Mouse (Mus musculus) heart, postnatal 0 days (tissue): ENCODE results near the gene Mat1a. TPM values are rescaled to one million over a fixed set of nuclear protein-coding genes. Genes with fewer than 3 reads are reported as not detected.

ENCODE experiments used
- ATAC-seq: fragments of 200-750 bp; cut with Nextera tagmentation; 2 replicates; pipeline ENCODE4 v1.8.0; 2017; ENCODE audit warnings: low read depth, moderate number of reproducible peaks, moderate library complexity; ENCODE audit not compliant: insufficient read depth
- DNase-seq: peaks from one replicate; pipeline ENCODE4 v3.0.0-alpha.2; 2016; ENCODE audit warnings: low spot score
- H3K27ac ChIP-seq: fragments of 300-500 bp; sonication (generic); 2 replicates; pipeline ENCODE4 v1.5.1; 2014; ENCODE audit warnings: low read depth, mild to moderate bottlenecking
- H3K27me3 ChIP-seq: fragments of 300-500 bp; sonication (generic); 2 replicates; pipeline ENCODE4 v1.6.1; 2014; ENCODE audit warnings: low read length, mixed read lengths; ENCODE audit not compliant: control insufficient read depth, insufficient read depth
- H3K36me3 ChIP-seq: fragments of 300-500 bp; sonication (generic); replicated peaks from 2 replicates; pipeline ENCODE4 v1.6.1; 2014; ENCODE audit warnings: low read length, mixed read lengths; ENCODE audit not compliant: control insufficient read depth, insufficient read depth
- H3K4me1 ChIP-seq: fragments of 300-500 bp; sonication (generic); 2 replicates; pipeline ENCODE4 v1.6.1; 2014; ENCODE audit warnings: antibody characterized with exemption; ENCODE audit not compliant: control insufficient read depth, insufficient read depth
- H3K4me2 ChIP-seq: fragments of 300-500 bp; sonication (generic); 2 replicates; pipeline ENCODE4 v1.6.1; 2014; ENCODE audit warnings: low read depth, mild to moderate bottlenecking, low read length, moderate library complexity
- H3K4me3 ChIP-seq: fragments of 300-500 bp; sonication (generic); 2 replicates; pipeline ENCODE4 v1.5.1; 2014; ENCODE audit warnings: low read depth, low read length
- H3K9ac ChIP-seq: fragments of 300-500 bp; sonication (generic); replicated peaks from 2 replicates; pipeline ENCODE4 v1.6.1; 2014; ENCODE audit warnings: low read depth, low read length, mixed read lengths
- H3K9me3 ChIP-seq: fragments of 300-500 bp; sonication (generic); replicated peaks from 2 replicates; pipeline ENCODE4 v1.6.1; 2016; ENCODE audit warnings: low read length; ENCODE audit not compliant: control insufficient read depth
- CTCF ChIP-seq: IDR thresholded peaks from 2 replicates; pipeline ENCODE4 v1.5.1; 2016; ENCODE audit warnings: antibody characterized with exemption, control low read depth, low read depth
- EP300 ChIP-seq: IDR thresholded peaks from 2 replicates; pipeline ENCODE4 v1.6.1; 2016; ENCODE audit warnings: antibody characterized with exemption, low read depth
- WGBS: fragments of 180-500 bp; shearing (Covaris S2); extraction: QIAGEN DNeasy Blood & Tissue Kit; methylation state at CpG from one replicate; pipeline ENCODE4 v1.1.7; 2014; 5-methylcytosine and 5-hydroxymethylcytosine counted together
- polyA plus RNA-seq: library from polyadenylated mRNA; unstranded; fragments of >200 nt; fragmentation: Nextera tagmentation; extraction: Ambion mirVana; gene quantifications from 2 replicates; pipeline ENCODE4 v1.2.1, GENCODE M21; 2015
- total RNA-seq: library from RNA; depleted of rRNA; stranded (reverse); fragments of >200 nt; gene quantifications from 2 replicates; pipeline ENCODE4 v1.2.3, GENCODE M21; 2014; ENCODE audit warnings: low replicate concordance; rRNA removed

Gene Mat1a
- total and polyA plus RNA-seq, 2 experiments from 2014 or later: 0.19 to 6.1 TPM

DNA sequence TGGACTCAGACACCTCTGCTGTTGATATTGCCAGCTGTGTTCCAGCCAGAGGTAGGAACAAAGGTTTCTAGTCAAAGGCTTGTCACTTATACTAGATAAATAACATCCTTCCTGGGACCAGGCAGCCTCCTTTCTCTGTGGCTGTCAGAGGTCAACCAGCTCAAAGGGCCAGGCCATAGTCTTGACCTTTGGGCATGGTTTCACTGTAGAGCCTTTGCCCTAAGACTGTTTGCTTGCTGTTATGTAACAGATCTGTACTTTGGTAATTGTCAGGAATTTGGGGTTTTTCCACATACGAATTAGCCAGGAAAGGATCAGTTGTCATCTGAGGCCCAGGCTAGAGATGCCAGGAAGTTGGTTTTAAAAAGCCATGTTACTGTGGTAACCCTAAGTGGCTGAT lies 55.9 kb downstream of the Mat1a start:
- no peak overlapping the region for H3K4me3 ChIP-seq
- H3K27me3 ChIP-seq: no peaks in the 10 kb centered on the region
- DNase-seq (no peak), ATAC-seq (no peak; the same call in 1 of the 2 replicates)
- H3K4me1 ChIP-seq: no peaks in the 10 kb centered on the region
- H3K9me3 ChIP-seq: no peaks in the 10 kb centered on the region
- 24% methylated on average over 1 of the region's 1 CpGs for WGBS
- H3K4me2 ChIP-seq: no peak overlapping the region
- no peaks in the 10 kb centered on the region for H3K36me3 ChIP-seq
- no peak overlapping the region for H3K27ac ChIP-seq
- no peak overlapping the region for H3K9ac ChIP-seq
- no peak for TF ChIP-seq EP300
- no peak for TF ChIP-seq CTCF

DNA sequence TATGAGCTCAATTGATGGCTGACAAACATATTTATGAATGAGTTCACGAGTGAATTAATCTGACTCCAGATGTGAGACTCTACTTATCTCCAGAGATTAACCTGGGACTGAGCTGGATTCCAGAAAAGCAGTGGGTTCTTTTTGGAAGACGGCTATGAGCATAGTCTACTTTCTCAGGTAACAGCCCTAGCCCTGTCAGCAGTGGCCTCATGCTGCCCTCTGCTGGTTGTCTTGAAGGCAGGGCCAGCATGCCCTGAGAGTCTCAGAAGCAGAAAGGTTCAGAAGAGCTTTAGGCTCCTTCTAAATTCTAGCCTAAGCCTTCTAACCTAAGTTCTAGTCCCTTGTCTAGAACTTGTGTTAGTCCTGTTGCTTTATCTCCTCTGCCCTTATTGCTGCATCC lies 57.8 kb downstream of the Mat1a start:
- Histone ChIP-seq H3K27me3 (no peaks in the 10 kb centered on the region), H3K4me1 (no peaks in the 10 kb centered on the region), H3K9ac (no peak overlapping the region), H3K27ac (no peak overlapping the region), H3K4me3 (no peak overlapping the region), H3K36me3 (no peaks in the 10 kb centered on the region), H3K4me2 (no peak overlapping the region), H3K9me3 (no peaks in the 10 kb centered on the region)
- no peak for TF ChIP-seq EP300
- peak; percentile 88 for TF ChIP-seq CTCF
- peak; percentile 31 for DNase-seq
- no peak for ATAC-seq
- WGBS: 8% methylated on average over 2 of the region's 2 CpGs

DNA sequence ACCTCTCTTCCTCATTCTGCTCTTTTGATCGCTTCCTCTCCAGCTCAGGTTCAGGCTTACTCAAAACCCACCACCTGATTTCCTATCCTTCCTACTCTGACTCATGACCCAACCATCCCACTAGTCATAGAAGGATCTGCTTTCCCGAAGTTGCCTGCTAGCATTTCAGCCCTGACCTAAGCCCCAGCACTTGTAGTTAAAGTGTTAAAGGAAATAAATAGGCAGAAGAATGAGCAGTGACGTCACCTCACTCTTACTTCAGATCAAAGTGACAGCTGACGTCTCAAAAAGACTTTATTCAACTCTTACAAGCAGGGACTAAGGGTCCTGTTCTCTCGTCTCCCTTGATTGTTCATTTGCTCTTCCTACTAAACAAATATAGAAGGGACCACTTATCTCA lies 62.4 kb downstream of the Mat1a start:
- TF ChIP-seq CTCF (no peak), EP300 (no peak)
- ATAC-seq: no peak
- Histone ChIP-seq H3K9ac (no peak overlapping the region), H3K27ac (no peak overlapping the region), H3K27me3 (no peaks in the 10 kb centered on the region), H3K4me3 (no peak overlapping the region), H3K9me3 (no peaks in the 10 kb centered on the region), H3K36me3 (no peaks in the 10 kb centered on the region), H3K4me2 (no peak overlapping the region), H3K4me1 (peaks cover 10% of the 10 kb centered on the region)
- 31% methylated on average over 5 of the region's 5 CpGs for WGBS
- no peak for DNase-seq

DNA sequence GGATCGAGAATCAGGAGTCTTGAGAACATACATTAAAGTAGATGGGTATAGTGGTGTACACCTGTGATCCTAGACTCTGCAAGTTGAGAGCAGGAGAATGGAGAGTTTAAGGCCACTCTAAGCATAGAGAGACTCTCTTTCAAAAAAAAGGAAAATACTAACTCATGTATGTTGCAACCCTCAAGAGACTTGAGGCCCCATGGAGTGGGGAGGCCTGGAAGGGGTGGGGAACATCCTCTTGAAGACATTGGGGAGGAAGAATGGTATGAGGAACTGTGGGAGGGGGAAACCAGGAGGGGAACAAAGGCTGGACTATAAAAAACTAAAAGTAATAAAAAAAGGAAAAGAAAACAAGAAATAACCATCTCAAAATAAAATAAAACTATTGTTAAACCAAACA lies 63.7 kb downstream of the Mat1a start:
- ATAC-seq (no peak), DNase-seq (no peak)
- no peaks in the 10 kb centered on the region for H3K36me3 ChIP-seq
- no peak overlapping the region for H3K9ac ChIP-seq
- TF ChIP-seq CTCF (no peak), EP300 (no peak)
- no peaks in the 10 kb centered on the region for H3K9me3 ChIP-seq
- H3K4me1 ChIP-seq: peaks cover 10% of the 10 kb centered on the region
- WGBS: 84% methylated on average over 1 of the region's 1 CpGs
- no peak overlapping the region for H3K4me3 ChIP-seq
- no peaks in the 10 kb centered on the region for H3K27me3 ChIP-seq
- H3K27ac ChIP-seq: no peak overlapping the region
- no peak overlapping the region for H3K4me2 ChIP-seq

DNA sequence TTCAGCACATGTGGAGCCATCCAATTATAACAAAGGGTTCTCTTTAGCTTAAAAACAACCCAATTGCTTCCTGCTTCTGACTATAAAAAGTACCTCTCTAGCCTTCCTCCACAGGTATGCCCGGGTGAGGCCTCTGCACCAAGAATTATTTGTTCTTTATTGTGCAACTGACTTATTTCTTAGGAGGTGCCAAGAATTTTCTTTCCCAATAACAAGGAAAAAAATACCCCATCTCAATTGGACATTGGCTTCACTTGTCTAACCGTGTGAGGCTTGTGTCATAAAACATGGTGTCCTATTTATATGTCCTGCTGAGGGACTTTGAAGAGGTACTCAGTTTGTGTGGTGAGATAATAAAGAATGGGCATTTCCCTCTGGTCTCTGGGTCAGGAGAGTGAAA lies 65.7 kb downstream of the Mat1a start:
- Histone ChIP-seq H3K4me3 (no peak overlapping the region), H3K27me3 (no peaks in the 10 kb centered on the region), H3K9ac (no peak overlapping the region), H3K9me3 (no peaks in the 10 kb centered on the region), H3K4me2 (no peak overlapping the region), H3K27ac (no peak overlapping the region), H3K4me1 (peaks cover 10% of the 10 kb centered on the region), H3K36me3 (no peaks in the 10 kb centered on the region)
- TF ChIP-seq CTCF (no peak), EP300 (no peak)
- DNase-seq (no peak), ATAC-seq (no peak)
- WGBS: 82% methylated on average over 2 of the region's 2 CpGs

Other genes with a start within 250 kb of the Mat1a start
- gene Sh2d4b, start 211.8 kb upstream of the Mat1a start, total RNA-seq: 0.46 and 1.0 TPM in 2 replicates
- gene Sh2d4b, start 211.8 kb upstream of the Mat1a start, polyA plus RNA-seq: 0.20 and 0.21 TPM in 2 replicates
- gene Tspan14, start 138.2 kb upstream of the Mat1a start, total RNA-seq: 15.6 and 30.2 TPM in 2 replicates
- 21.6 and 23.8 TPM in 2 replicates for gene Tspan14, start 138.2 kb upstream of the Mat1a start, polyA plus RNA-seq
- gene Fam213a, start 91.2 kb upstream of the Mat1a start, total RNA-seq: 6.6 and 9.4 TPM in 2 replicates
- gene Fam213a, start 91.2 kb upstream of the Mat1a start, polyA plus RNA-seq: 23.8 and 25.7 TPM in 2 replicates
- not detected in 2 replicates for gene Dydc2, start 35.8 kb upstream of the Mat1a start, total RNA-seq
- 0.29 TPM in 1 of 2 replicates, not detected in the other for gene Dydc2, start 35.8 kb upstream of the Mat1a start, polyA plus RNA-seq
- gene Dydc1, start 32.1 kb upstream of the Mat1a start, total RNA-seq: not detected in 2 replicates
- gene Dydc1, start 32.1 kb upstream of the Mat1a start, polyA plus RNA-seq: 0.12 TPM in 1 of 2 replicates, not detected in the other
- 0.69 TPM in 1 of 2 replicates, not detected in the other for gene Sftpa1, start 26.7 kb downstream of the Mat1a start, total RNA-seq
- gene Sftpa1, start 26.7 kb downstream of the Mat1a start, polyA plus RNA-seq: 0.41 and 1.5 TPM in 2 replicates
- not detected in 2 replicates for gene Mbl1, start 46.4 kb downstream of the Mat1a start, total RNA-seq
- not detected in 2 replicates for gene Mbl1, start 46.4 kb downstream of the Mat1a start, polyA plus RNA-seq
- gene Sftpd, start 80.1 kb downstream of the Mat1a start, total RNA-seq: not detected in 2 replicates
- gene Sftpd, start 80.1 kb downstream of the Mat1a start, polyA plus RNA-seq: 0.44 and 1.9 TPM in 2 replicates
- not detected in 2 replicates for gene Gm2832, start 173.8 kb downstream of the Mat1a start, total RNA-seq
- not detected in 2 replicates for gene Gm2832, start 173.8 kb downstream of the Mat1a start, polyA plus RNA-seq
- not detected in 2 replicates for gene Gm5798, start 243.6 kb downstream of the Mat1a start, total RNA-seq
- not detected in 2 replicates for gene Gm5798, start 243.6 kb downstream of the Mat1a start, polyA plus RNA-seq